Mouse (Mus musculus): ENCODE results near the gene Nin. TPM values are rescaled to one million over a fixed set of nuclear protein-coding genes. Genes with fewer than 3 reads are reported as not detected.

The Nin gene
- total and polyA plus RNA-seq, 3 experiments, result 48.4 to 49.1 TPM; not detected in 1

GRCm38 (mm10) chr12:69973666-69974065 lies 139.9 kb downstream of the Nin start:
- Histone ChIP-seq H3K27ac (ENCODE audit: control insufficient read depth, low read depth, low read length) (no peak overlapping the region), H3K9ac (ENCODE audit: control insufficient read depth, low read depth, low read length, poor library complexity, severe bottlenecking) (no peak overlapping the region), H3K79me2 (ENCODE audit: control insufficient read depth, insufficient read depth, low read length, poor library complexity) (peaks cover 11% of the 10 kb centered on the region; the same call in 1 of the 2 replicates), H3K27me3 (ENCODE audit: control insufficient read depth in 1 of 2, insufficient read depth in 2 of 2, low read length in 2 of 2) (no peaks in the 10 kb centered on the region), H3K9me3 (replicated peaks; ENCODE audit: insufficient read depth, low read length) (no peaks in the 10 kb centered on the region), H3K36me3 (ENCODE audit: control insufficient read depth in 1 of 2, insufficient read depth in 2 of 2, low read length in 2 of 2) (peaks cover 19 to 54% of the 10 kb centered on the region in 2 experiments), H3K4me1 (ENCODE audit: control insufficient read depth in 1 of 2, insufficient read depth in 2 of 2, low read length in 2 of 2) (peaks cover 3 to 6% of the 10 kb centered on the region in 2 experiments; a peak in 3 of 4 replicates), H3K4me3 (ENCODE audit: control insufficient read depth in 1 of 2, insufficient read depth in 1 of 2, low read depth in 2 of 2, low read length in 2 of 2) (no peak overlapping the region)
- no peak for DNase-seq (ENCODE audit: low read depth, low spot score)
- TF ChIP-seq GABPA (IDR thresholded peaks at IDR 0.05; ENCODE audit: low read depth, low read length) (no peak), CHD2 (IDR thresholded peaks at IDR 0.05; ENCODE audit: low read length) (no peak)

DNA sequence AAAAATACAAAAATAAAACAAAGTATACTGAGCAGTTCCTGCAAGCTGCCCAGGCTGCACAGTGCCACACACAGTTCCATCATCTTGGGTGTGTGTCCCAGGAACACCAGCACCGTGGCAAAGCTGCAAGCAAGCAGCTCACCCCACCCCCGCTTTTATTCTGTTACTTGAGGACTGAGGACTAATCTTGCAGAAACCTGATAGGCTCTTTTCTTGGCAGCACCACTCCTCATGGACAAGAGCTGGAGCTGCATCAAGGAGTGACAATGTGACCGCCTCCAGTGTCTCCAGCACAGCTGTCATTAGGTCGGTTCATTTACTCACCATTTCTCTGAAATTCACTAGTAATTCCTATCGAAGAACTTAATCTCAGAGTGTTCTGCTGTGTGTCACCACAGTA lies 145.4 kb downstream of the Nin start:
- TF ChIP-seq TAL1 (IDR thresholded peaks at IDR 0.05; ENCODE audit: low read length) (no peak), ZNF384 (IDR thresholded peaks at IDR 0.05; ENCODE audit: low read depth, low read length) (no peak), BHLHE40 (IDR thresholded peaks at IDR 0.05; ENCODE audit: borderline replicate concordance, low read depth, low read length) (no peak), POLR2A (IDR thresholded peaks at IDR 0.05; ENCODE audit: control insufficient read depth in 1 of 2, insufficient read depth in 1 of 2, low read depth in 1 of 2, low read length in 2 of 2, poor library complexity in 1 of 2) (no peak), SMC3 (IDR thresholded peaks at IDR 0.05; ENCODE audit: low read depth, low read length) (no peak), JUND (IDR thresholded peaks at IDR 0.05; ENCODE audit: low read depth, low read length) (no peak), USF2 (IDR thresholded peaks at IDR 0.05; ENCODE audit: borderline replicate concordance in 1 of 2, insufficient read depth in 1 of 2, low read depth in 1 of 2, low read length in 2 of 2) (no peak), TBP (IDR thresholded peaks at IDR 0.05; ENCODE audit: low read depth, low read length) (no peak), CHD2 (IDR thresholded peaks at IDR 0.05; ENCODE audit: low read length) (no peak), TCF12 (IDR thresholded peaks at IDR 0.05; ENCODE audit: low read depth, low read length) (no peak)
- H3K36me3 ChIP-seq (ENCODE audit: control insufficient read depth in 1 of 2, insufficient read depth in 2 of 2, low read length in 2 of 2), result peaks cover 19 to 37% of the 10 kb centered on the region in 2 experiments
- no peak for DNase-seq (ENCODE audit: low read depth, low spot score)
- H3K9me3 ChIP-seq (replicated peaks; ENCODE audit: insufficient read depth, low read length), result no peaks in the 10 kb centered on the region
- H3K4me1 ChIP-seq (ENCODE audit: control insufficient read depth in 1 of 2, insufficient read depth in 2 of 2, low read length in 2 of 2), result peaks cover 3 to 6% of the 10 kb centered on the region in 2 experiments; a peak in 3 of 4 replicates
- H3K9ac ChIP-seq (ENCODE audit: control insufficient read depth, low read depth, low read length, poor library complexity, severe bottlenecking), result no peak overlapping the region
- H3K4me3 ChIP-seq (ENCODE audit: control insufficient read depth in 1 of 2, insufficient read depth in 1 of 2, low read depth in 2 of 2, low read length in 2 of 2), result no peak overlapping the region
- H3K79me2 ChIP-seq (ENCODE audit: control insufficient read depth, insufficient read depth, low read length, poor library complexity), result peaks cover 2% of the 10 kb centered on the region; the same call in 1 of the 2 replicates
- no peaks in the 10 kb centered on the region for H3K27me3 ChIP-seq (ENCODE audit: control insufficient read depth in 1 of 2, insufficient read depth in 2 of 2, low read length in 2 of 2)
- no peak overlapping the region for H3K27ac ChIP-seq (ENCODE audit: control insufficient read depth, low read depth, low read length)

GRCm38 (mm10) chr12:69967112-69967511 lies 146.4 kb downstream of the Nin start:
- no peak for DNase-seq (ENCODE audit: low read depth, low spot score)
- H3K27me3 ChIP-seq (ENCODE audit: control insufficient read depth in 1 of 2, insufficient read depth in 2 of 2, low read length in 2 of 2), result no peaks in the 10 kb centered on the region
- H3K9ac ChIP-seq (ENCODE audit: control insufficient read depth, low read depth, low read length, poor library complexity, severe bottlenecking), result no peak overlapping the region
- H3K4me1 ChIP-seq (ENCODE audit: control insufficient read depth in 1 of 2, insufficient read depth in 2 of 2, low read length in 2 of 2), result peaks cover 3 to 6% of the 10 kb centered on the region in 2 experiments; a peak in 3 of 4 replicates
- no peak overlapping the region for H3K4me3 ChIP-seq (ENCODE audit: control insufficient read depth in 1 of 2, insufficient read depth in 1 of 2, low read depth in 2 of 2, low read length in 2 of 2)
- H3K36me3 ChIP-seq (ENCODE audit: control insufficient read depth in 1 of 2, insufficient read depth in 2 of 2, low read length in 2 of 2), result peaks cover 19 to 31% of the 10 kb centered on the region in 2 experiments
- no peaks in the 10 kb centered on the region for H3K9me3 ChIP-seq (replicated peaks; ENCODE audit: insufficient read depth, low read length)
- no peak for TF ChIP-seq GABPA (IDR thresholded peaks at IDR 0.05; ENCODE audit: low read depth, low read length)
- no peak for TF ChIP-seq ZNF384 (IDR thresholded peaks at IDR 0.05; ENCODE audit: low read depth, low read length)
- TF ChIP-seq GATA1 (IDR thresholded peaks at IDR 0.05; ENCODE audit: low read depth, low read length), result no peak
- TF ChIP-seq MAFK (IDR thresholded peaks at IDR 0.05; ENCODE audit: borderline replicate concordance, low read depth, low read length), result no peak
- TF ChIP-seq MAZ (IDR thresholded peaks at IDR 0.05; ENCODE audit: low read depth, low read length), result no peak
- no peak for TF ChIP-seq JUND (IDR thresholded peaks at IDR 0.05; ENCODE audit: low read depth, low read length)
- TF ChIP-seq USF2 (IDR thresholded peaks at IDR 0.05; ENCODE audit: borderline replicate concordance in 1 of 2, insufficient read depth in 1 of 2, low read depth in 1 of 2, low read length in 2 of 2), result no peak
- TF ChIP-seq RAD21 (IDR thresholded peaks at IDR 0.05; ENCODE audit: low read depth, low read length), result no peak
- no peak for TF ChIP-seq NRF1 (IDR thresholded peaks at IDR 0.05; ENCODE audit: insufficient read depth, low read depth, low read length, poor library complexity, severe bottlenecking)
- H3K79me2 ChIP-seq (ENCODE audit: control insufficient read depth, insufficient read depth, low read length, poor library complexity), result 0 out of 2 replicates have a peak, but pooled peaks cover 2% of the 10 kb centered on the region
- H3K27ac ChIP-seq (ENCODE audit: control insufficient read depth, low read depth, low read length), result no peak overlapping the region

Measured in MEL (cell line).